Mouse (Mus musculus) retina, adult 2 months (tissue): ENCODE results near the gene Hcar2.

ENCODE experiments used
- DNase-seq: peaks from one replicate; pipeline ENCODE4 v3.0.0-alpha.2; 2012; ENCODE audit warnings: low read depth, low spot score

The Hcar2 gene

GRCm38 (mm10) chr5:123865365-123865764 lies at the start of gene Hcar2:
Gene Hcar2, minus strand, starts transcription at chr5:123865499.
- DNase-seq, result no peak

GRCm38 (mm10) chr5:123914852-123915251 lies 49.6 kb upstream of the Hcar2 start:
- DNase-seq, result no peak

GRCm38 (mm10) chr5:123907631-123907977 lies 42.3 kb upstream of the Hcar2 start:
- DNase-seq, result no peak

GRCm38 (mm10) chr5:123906976-123907630 lies 41.8 kb upstream of the Hcar2 start, which contains the start of gene Denr:
Gene Denr, plus strand, starts transcription at chr5:123907175.
- peak; percentile 96 for DNase-seq

GRCm38 (mm10) chr5:123906146-123906975 lies 41.1 kb upstream of the Hcar2 start:
- no peak for DNase-seq

DNA sequence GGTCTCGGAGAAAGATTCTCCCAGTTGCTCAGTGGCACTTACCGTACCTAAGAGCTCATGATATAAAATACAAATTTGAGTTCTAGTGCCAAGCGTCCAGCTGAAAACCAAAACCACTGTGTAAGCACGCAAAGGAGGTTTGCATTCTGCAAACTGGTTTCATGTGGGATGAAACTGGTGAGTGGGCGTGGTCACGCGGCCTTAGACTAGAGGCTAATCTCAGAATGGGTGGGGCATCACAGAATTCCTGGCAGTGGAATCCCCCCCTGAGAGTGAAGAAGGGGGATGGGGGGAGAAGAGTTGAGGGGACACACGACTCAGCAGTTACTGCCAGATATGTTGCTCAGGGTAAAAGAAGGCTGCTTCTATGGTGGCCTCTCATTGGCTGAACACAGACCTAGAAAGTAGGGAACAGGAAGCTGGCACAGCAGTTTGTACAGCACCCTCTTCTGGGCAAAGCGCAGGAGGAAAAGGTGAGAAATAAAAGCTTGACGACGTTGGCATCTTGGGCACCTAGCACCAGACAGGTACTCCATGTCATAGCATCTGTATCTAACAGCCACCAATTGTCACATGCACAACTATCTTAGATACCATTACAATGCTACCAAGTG lies 38.9 kb upstream of the Hcar2 start:
- no peak for DNase-seq

DNA sequence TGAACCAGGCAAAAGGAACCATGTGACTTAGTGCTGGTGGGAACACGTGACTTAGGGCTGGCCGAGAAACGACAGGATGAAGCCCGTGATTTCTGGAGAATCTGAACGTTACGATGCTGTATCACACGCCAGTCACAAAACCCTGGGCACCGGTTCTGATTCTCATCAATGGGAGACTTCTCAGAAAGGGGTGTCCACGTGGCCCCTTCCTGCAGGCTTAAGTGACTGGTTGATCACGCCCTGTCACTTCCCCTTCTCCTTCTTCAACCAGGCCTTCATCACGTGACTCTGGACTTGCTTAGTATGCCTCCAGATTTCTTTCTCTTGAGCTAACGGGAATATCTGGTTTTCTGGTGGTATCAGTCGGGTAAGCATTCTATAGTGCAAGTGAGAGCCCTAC lies 32.1 kb upstream of the Hcar2 start:
- no peak for DNase-seq

- no peak for DNase-seq
Observed at GRCm38 (mm10) chr5:123896395-123896794, 31.1 kb upstream of the Hcar2 start.

- no peak for DNase-seq
Observed at GRCm38 (mm10) chr5:123893520-123893919, 28.2 kb upstream of the Hcar2 start.

DNA sequence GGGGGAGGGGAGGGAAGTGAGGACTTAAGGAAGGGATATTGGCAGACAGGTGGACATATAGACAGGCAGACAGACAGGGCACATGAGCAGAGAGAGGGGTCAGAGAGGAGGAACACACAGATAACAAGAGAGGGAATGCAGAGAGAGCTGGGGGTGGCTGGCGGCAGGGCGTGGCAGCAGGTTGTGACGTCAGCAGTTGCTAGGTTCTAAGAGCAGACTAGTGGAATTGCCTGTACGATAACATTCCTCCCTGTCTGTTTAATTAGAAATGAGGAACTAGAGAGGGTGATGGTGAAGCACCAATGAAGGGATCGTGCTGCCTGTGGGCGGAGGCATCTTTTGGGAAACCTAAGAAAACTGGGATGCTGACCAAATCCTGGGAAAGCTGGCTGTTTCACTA lies 26.4 kb upstream of the Hcar2 start:
- no peak for DNase-seq

GRCm38 (mm10) chr5:123890987-123891386 lies 25.7 kb upstream of the Hcar2 start:
- no peak for DNase-seq

DNA sequence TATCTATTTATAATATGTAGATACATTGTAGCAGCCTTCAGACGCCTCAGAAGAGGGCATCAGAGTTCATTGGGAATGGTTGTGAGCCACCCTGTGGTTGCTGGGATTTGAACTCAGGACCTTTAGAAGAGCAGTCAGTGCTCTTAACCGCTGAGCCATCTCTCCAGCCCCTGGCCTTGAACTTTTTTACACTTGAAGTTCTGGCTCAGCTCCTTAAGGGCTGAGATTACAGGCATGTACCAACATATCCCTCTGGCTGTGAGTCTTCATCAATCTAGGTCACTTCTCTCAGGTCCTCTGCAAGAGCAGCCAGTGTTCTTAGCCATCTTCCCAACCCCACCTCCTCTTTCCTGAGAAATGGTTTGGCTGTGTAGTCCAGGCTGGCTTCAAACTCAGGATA lies 25.0 kb upstream of the Hcar2 start:
- DNase-seq, result no peak

DNA sequence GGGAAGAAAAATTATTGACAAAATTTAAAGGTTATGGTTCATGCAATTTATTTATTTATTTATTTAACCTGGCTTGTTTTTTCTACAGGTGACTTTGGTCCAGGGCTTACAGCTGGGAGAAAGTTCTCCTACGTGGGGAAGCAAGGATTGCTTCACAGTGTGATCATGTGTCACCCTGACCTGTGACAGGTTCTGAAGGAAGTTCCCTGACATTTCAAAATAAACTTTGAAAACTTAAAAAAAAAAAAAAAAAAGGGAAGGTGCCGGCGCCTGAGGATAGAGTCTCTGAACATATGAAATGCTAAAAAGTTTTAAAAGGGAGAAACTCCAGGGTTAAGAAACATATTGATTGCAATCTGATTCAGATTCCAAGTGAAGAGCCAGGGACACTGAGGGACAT lies 21.1 kb upstream of the Hcar2 start:
- DNase-seq, result no peak

GRCm38 (mm10) chr5:123884332-123884731 lies 19.0 kb upstream of the Hcar2 start:
- no peak for DNase-seq

GRCm38 (mm10) chr5:123883891-123884290 lies 18.6 kb upstream of the Hcar2 start:
- no peak for DNase-seq

GRCm38 (mm10) chr5:123880778-123881177 lies 15.5 kb upstream of the Hcar2 start:
- no peak for DNase-seq

GRCm38 (mm10) chr5:123879928-123880327 lies 14.6 kb upstream of the Hcar2 start, which contains the start of gene Hcar1:
Gene Hcar1, minus strand, starts transcription at chr5:123880020.
- no peak for DNase-seq

GRCm38 (mm10) chr5:123878056-123878455 lies 12.8 kb upstream of the Hcar2 start:
- no peak for DNase-seq

- no peak for DNase-seq
Observed at GRCm38 (mm10) chr5:123874177-123874576, 8.9 kb upstream of the Hcar2 start.

- no peak for DNase-seq
Observed at GRCm38 (mm10) chr5:123869615-123870014, 4.3 kb upstream of the Hcar2 start.

DNA sequence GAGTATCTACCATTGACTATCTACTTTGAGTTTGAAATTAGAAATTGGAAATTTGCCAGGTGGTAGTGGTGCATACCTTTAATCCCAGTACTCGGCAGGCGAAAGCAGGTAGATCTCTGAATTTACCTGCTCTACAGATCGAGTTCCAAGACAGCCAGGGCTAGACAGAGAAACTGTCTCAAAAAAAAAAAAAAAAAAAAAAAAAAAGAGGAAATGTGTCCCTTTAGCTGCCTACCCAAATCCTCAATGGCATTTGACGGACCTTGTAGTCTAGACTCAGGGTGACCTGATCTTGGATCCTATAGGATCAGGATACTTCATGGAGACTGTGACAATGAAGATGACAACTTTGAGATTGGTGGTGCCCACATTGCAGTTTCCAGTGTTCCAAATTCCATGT lies 1.2 kb upstream of the Hcar2 start:
- DNase-seq, result no peak

DNA sequence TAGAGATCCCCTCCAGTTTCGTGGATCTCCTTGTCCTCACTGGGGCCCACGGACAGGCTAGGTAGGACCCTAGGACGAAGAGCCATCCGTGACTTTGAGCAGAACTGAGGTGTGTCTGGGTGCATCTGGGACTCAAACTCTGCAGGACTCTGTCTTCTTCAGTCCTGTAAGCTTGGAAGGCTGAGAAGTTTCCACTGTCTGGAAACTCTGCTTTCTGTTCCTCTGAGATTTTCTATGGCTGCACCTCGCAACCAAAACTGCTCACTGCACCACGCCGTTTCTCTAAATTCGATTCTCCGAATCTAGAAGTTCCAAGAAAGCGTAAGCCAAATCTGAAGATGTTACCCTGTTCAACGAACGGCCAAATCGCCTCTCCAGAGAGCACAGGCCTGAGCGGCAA lies 1.4 kb downstream of the Hcar2 start:
- DNase-seq, result no peak
